ENCODE assay signal across 22 mouse cellular contexts in genomic region chr8:81703571-81704365, GRCm38 (mm10).
A peak's percentile ranks its signal among the peaks of the same experiment; 100 is the strongest.
DNase-seq lines count a peak whose midpoint lies in the region; TF ChIP-seq lines count a peak whose summit lies in the region.
"Had no signal": no experiment of that assay in that cellular context is flagged by ENCODE, and none has a peak within 500 bp of the region (broad histone marks: within the 10 kb centered on the region; RNA-seq: fewer than 3 reads in every experiment).

No protein-coding gene starts in this region.

- 33% methylated on average over 3 of the region's 3 CpGs for WGBS in thymus, adult 2 months

- DNase-seq in thymus, adult 2 months: peak; percentile 3
- no peak for DNase-seq in thymus, adult 18-20 months
- DNase-seq in CD4-positive helper T cell, adult 2 months (ENCODE audit: low read depth, low spot score): peak; percentile 65
- DNase-seq in T-cell, adult 2 months (ENCODE audit: low spot score): peak; percentile 59
- peak; percentile 74 for DNase-seq in naive thymus-derived CD4-positive, alpha-beta T cell, adult 2 months (ENCODE audit: low read depth)
- DNase-seq in right cerebral cortex, postnatal 10 days (ENCODE audit: low spot score in 2 of 2): no peak
- DNase-seq in urinary bladder, adult 2 months (ENCODE audit: low spot score): no peak
- DNase-seq: adrenal gland, adult 8-10 months; adrenal gland, postnatal 36 days; cerebellum, adult 8-10 months; cerebellum, postnatal 14 days; embryo, embryonic 11 days; gastrocnemius, adult 2 months; gastrocnemius, postnatal 25 days; heart, adult 2 months; heart, postnatal 36 days had no signal

- no peak for TF ChIP-seq POLR2A in thymus, adult 2 months (IDR thresholded peaks at IDR 0.05; ENCODE audit: control insufficient read depth, extremely low read depth, insufficient read depth, low read length, poor library complexity)

- no peaks in the 10 kb centered on the region for H3K36me3 ChIP-seq in thymus, adult 2 months (ENCODE audit: control insufficient read depth, insufficient read depth, low read length)
- H3K36me3 ChIP-seq: embryonic facial prominence, embryonic 15.5 days; forebrain, embryonic 10.5 days; hindbrain, embryonic 15.5 days had no signal

- H3K4me3 ChIP-seq in thymus, adult 2 months (ENCODE audit: control insufficient read depth, insufficient read depth, low read length): no peak overlapping the region
- H3K4me3 ChIP-seq: embryonic facial prominence, embryonic 15.5 days; erythroblast, embryonic 14.5 days; forebrain, embryonic 10.5 days; gastrocnemius, adult 2 months; heart, adult 2 months; hindbrain, embryonic 15.5 days had no signal

- no peak for TF ChIP-seq CTCF in thymus, adult 2 months (IDR thresholded peaks at IDR 0.05; ENCODE audit: borderline replicate concordance, control insufficient read depth, extremely low read depth, insufficient read depth, low read length, poor library complexity)

- H3K27ac ChIP-seq in thymus, adult 2 months (ENCODE audit: control insufficient read depth, insufficient read depth, low read length): no peak overlapping the region
- H3K27ac ChIP-seq: embryonic facial prominence, embryonic 15.5 days; forebrain, embryonic 10.5 days; gastrocnemius, adult 2 months; heart, adult 2 months; hindbrain, embryonic 15.5 days had no signal

- H3K27me3 ChIP-seq in thymus, adult 2 months (ENCODE audit: control insufficient read depth, insufficient read depth, low read length): no peaks in the 10 kb centered on the region
- H3K27me3 ChIP-seq: CH12.LX; embryonic facial prominence, embryonic 15.5 days; hindbrain, embryonic 15.5 days; Patski had no signal

- no peaks in the 10 kb centered on the region for H3K4me1 ChIP-seq in thymus, adult 2 months (replicated peaks; ENCODE audit: control insufficient read depth, insufficient read depth, low read length)
- H3K4me1 ChIP-seq: embryonic facial prominence, embryonic 15.5 days; forebrain, embryonic 10.5 days; hindbrain, embryonic 15.5 days had no signal

Comparison
In these comparisons a context has a peak if more than half of its experiments do, and no peak if none do; other contexts are left out.
1. DNase-seq: peak in thymus, adult 2 months (single experiment), CD4-positive helper T cell, adult 2 months (single experiment), T-cell, adult 2 months (single experiment) and naive thymus-derived CD4-positive, alpha-beta T cell, adult 2 months (single experiment); none in thymus, adult 18-20 months (0 of 2), right cerebral cortex, postnatal 10 days (0 of 2) and urinary bladder, adult 2 months (single experiment).